Mouse (Mus musculus): Measurements from ENCODE around the gene E2f1. TPM values are rescaled to one million over a fixed set of nuclear protein-coding genes. Genes with fewer than 3 reads are reported as not detected.
A peak's percentile ranks its signal among the peaks of the same experiment; 100 is the strongest.

Gene E2f1
- polyA plus RNA-seq, 1 experiment from 2014 or later, result 8.8 TPM

GRCm38 (mm10) chr2:154566641-154567040 lies 3.1 kb downstream of the E2f1 start:
- no peak overlapping the region for H3K4me2 ChIP-seq (ENCODE audit: low read depth, low read length)
- H3K9ac ChIP-seq (ENCODE audit: low read depth, low read length), result 0 out of 2 replicates have a peak overlapping the region, but pooled peaks have one; percentile 16
- H3K27me3 ChIP-seq (replicated peaks; ENCODE audit: control insufficient read depth, insufficient read depth, low read length), result no peaks in the 10 kb centered on the region
- H3K9me3 ChIP-seq (ENCODE audit: control insufficient read depth, low read length), result no peaks in the 10 kb centered on the region
- H3K36me3 ChIP-seq (ENCODE audit: control insufficient read depth, insufficient read depth, low read length), result peaks cover 26% of the 10 kb centered on the region
- H3K4me3 ChIP-seq (ENCODE audit: low read depth, low read length), result no peak overlapping the region
- ATAC-seq (ENCODE audit: low read depth) (no peak), DNase-seq (ENCODE audit: low spot score) (no peak)
- 41% methylated on average over 8 of the region's 8 CpGs for WGBS
- peak overlapping the region; percentile 28; the same call in 1 of the 2 replicates for H3K27ac ChIP-seq (replicated peaks; ENCODE audit: low read depth, low read length)
- peaks cover 28% of the 10 kb centered on the region for H3K4me1 ChIP-seq (ENCODE audit: control insufficient read depth, insufficient read depth, low read length)

- Histone ChIP-seq H3K27me3 (replicated peaks; ENCODE audit: control insufficient read depth, insufficient read depth, low read length) (no peaks in the 10 kb centered on the region), H3K4me2 (ENCODE audit: low read depth, low read length) (no peak overlapping the region), H3K9me3 (ENCODE audit: control insufficient read depth, low read length) (no peaks in the 10 kb centered on the region), H3K27ac (replicated peaks; ENCODE audit: low read depth, low read length) (no peak overlapping the region; the same call in 1 of the 2 replicates), H3K4me1 (ENCODE audit: control insufficient read depth, insufficient read depth, low read length) (peaks cover 22% of the 10 kb centered on the region), H3K4me3 (ENCODE audit: low read depth, low read length) (no peak overlapping the region), H3K9ac (ENCODE audit: low read depth, low read length) (no peak overlapping the region), H3K36me3 (ENCODE audit: control insufficient read depth, insufficient read depth, low read length) (peaks cover 36% of the 10 kb centered on the region)
- peak; percentile 51 for DNase-seq (ENCODE audit: low spot score)
- no peak for ATAC-seq (ENCODE audit: low read depth)
- WGBS, result 78% methylated on average over 3 of the region's 3 CpGs
Observed at GRCm38 (mm10) chr2:154565562-154565961, 4.1 kb downstream of the E2f1 start.

GRCm38 (mm10) chr2:154563612-154564170 lies 6.0 kb downstream of the E2f1 start:
- no peaks in the 10 kb centered on the region for H3K27me3 ChIP-seq (replicated peaks; ENCODE audit: control insufficient read depth, insufficient read depth, low read length)
- no peak overlapping the region for H3K4me2 ChIP-seq (ENCODE audit: low read depth, low read length)
- H3K9ac ChIP-seq (ENCODE audit: low read depth, low read length), result no peak overlapping the region
- H3K4me1 ChIP-seq (ENCODE audit: control insufficient read depth, insufficient read depth, low read length), result peaks cover 21% of the 10 kb centered on the region
- no peaks in the 10 kb centered on the region for H3K9me3 ChIP-seq (ENCODE audit: control insufficient read depth, low read length)
- H3K36me3 ChIP-seq (ENCODE audit: control insufficient read depth, insufficient read depth, low read length), result peaks cover 40% of the 10 kb centered on the region
- ATAC-seq (ENCODE audit: low read depth), result no peak
- no peak overlapping the region for H3K27ac ChIP-seq (replicated peaks; ENCODE audit: low read depth, low read length)
- H3K4me3 ChIP-seq (ENCODE audit: low read depth, low read length), result no peak overlapping the region
- DNase-seq (ENCODE audit: low spot score), result peak; percentile 43
- 83% methylated on average over 15 of the region's 22 CpGs for WGBS

GRCm38 (mm10) chr2:154558264-154559039 lies 11.2 kb downstream of the E2f1 start, which contains the start of gene Necab3:
Gene Necab3, minus strand, starts transcription at chr2:154558890.
- peak within 1 kb of the TSS; percentile 39; the same call in 1 of the 2 replicates for H3K27ac ChIP-seq (replicated peaks; ENCODE audit: low read depth, low read length)
- no peaks in the 10 kb centered on the region for H3K9me3 ChIP-seq (ENCODE audit: control insufficient read depth, low read length)
- no peaks in the 10 kb centered on the region for H3K27me3 ChIP-seq (replicated peaks; ENCODE audit: control insufficient read depth, insufficient read depth, low read length)
- peak within 1 kb of the TSS; percentile 32 for H3K4me3 ChIP-seq (ENCODE audit: low read depth, low read length)
- DNase-seq (ENCODE audit: low spot score), result peak; percentile 61
- WGBS, result 9% methylated on average over 16 of the region's 34 CpGs
- peak within 1 kb of the TSS; percentile 53 for H3K9ac ChIP-seq (ENCODE audit: low read depth, low read length)
- ATAC-seq (ENCODE audit: low read depth), result peak; percentile 71
- peaks cover 29% of the 10 kb centered on the region for H3K36me3 ChIP-seq (ENCODE audit: control insufficient read depth, insufficient read depth, low read length)
- H3K4me2 ChIP-seq (ENCODE audit: low read depth, low read length), result peak within 1 kb of the TSS; percentile 67
- H3K4me1 ChIP-seq (ENCODE audit: control insufficient read depth, insufficient read depth, low read length), result peaks cover 23% of the 10 kb centered on the region

GRCm38 (mm10) chr2:154557184-154557832 lies 12.4 kb downstream of the E2f1 start:
- Histone ChIP-seq H3K27ac (replicated peaks; ENCODE audit: low read depth, low read length) (no peak overlapping the region), H3K36me3 (ENCODE audit: control insufficient read depth, insufficient read depth, low read length) (peaks cover 18% of the 10 kb centered on the region), H3K9me3 (ENCODE audit: control insufficient read depth, low read length) (no peaks in the 10 kb centered on the region), H3K4me3 (ENCODE audit: low read depth, low read length) (no peak overlapping the region), H3K4me2 (ENCODE audit: low read depth, low read length) (0 out of 2 replicates have a peak overlapping the region, but pooled peaks have one; percentile 8), H3K27me3 (replicated peaks; ENCODE audit: control insufficient read depth, insufficient read depth, low read length) (no peaks in the 10 kb centered on the region), H3K4me1 (ENCODE audit: control insufficient read depth, insufficient read depth, low read length) (peaks cover 24% of the 10 kb centered on the region), H3K9ac (ENCODE audit: low read depth, low read length) (no peak overlapping the region)
- 48% methylated on average over 5 of the region's 5 CpGs for WGBS
- ATAC-seq (ENCODE audit: low read depth) (no peak), DNase-seq (ENCODE audit: low spot score) (no peak)

GRCm38 (mm10) chr2:154555235-154555634 lies 14.5 kb downstream of the E2f1 start:
- H3K27ac ChIP-seq (replicated peaks; ENCODE audit: low read depth, low read length), result no peak overlapping the region
- H3K9ac ChIP-seq (ENCODE audit: low read depth, low read length), result no peak overlapping the region
- WGBS, result 85% methylated on average over 6 of the region's 6 CpGs
- ATAC-seq (ENCODE audit: low read depth) (no peak), DNase-seq (ENCODE audit: low spot score) (no peak)
- no peak overlapping the region for H3K4me3 ChIP-seq (ENCODE audit: low read depth, low read length)
- H3K4me2 ChIP-seq (ENCODE audit: low read depth, low read length), result no peak overlapping the region
- H3K4me1 ChIP-seq (ENCODE audit: control insufficient read depth, insufficient read depth, low read length), result peaks cover 31% of the 10 kb centered on the region
- H3K9me3 ChIP-seq (ENCODE audit: control insufficient read depth, low read length), result no peaks in the 10 kb centered on the region
- H3K36me3 ChIP-seq (ENCODE audit: control insufficient read depth, insufficient read depth, low read length), result 0 out of 2 replicates have a peak, but pooled peaks cover under 1% of the 10 kb centered on the region
- peaks cover 14% of the 10 kb centered on the region for H3K27me3 ChIP-seq (replicated peaks; ENCODE audit: control insufficient read depth, insufficient read depth, low read length)

- DNase-seq (ENCODE audit: low spot score) (peak; percentile 82), ATAC-seq (ENCODE audit: low read depth) (peak; percentile 48)
- H3K27me3 ChIP-seq (replicated peaks; ENCODE audit: control insufficient read depth, insufficient read depth, low read length), result peaks cover 16% of the 10 kb centered on the region
- 38% methylated on average over 24 of the region's 27 CpGs for WGBS
- peaks cover 32% of the 10 kb centered on the region for H3K4me1 ChIP-seq (ENCODE audit: control insufficient read depth, insufficient read depth, low read length)
- H3K9me3 ChIP-seq (ENCODE audit: control insufficient read depth, low read length), result no peaks in the 10 kb centered on the region
- H3K27ac ChIP-seq (replicated peaks; ENCODE audit: low read depth, low read length), result no peak overlapping the region
- peak overlapping the region; percentile 10; the same call in 1 of the 2 replicates for H3K9ac ChIP-seq (ENCODE audit: low read depth, low read length)
- no peaks in the 10 kb centered on the region for H3K36me3 ChIP-seq (ENCODE audit: control insufficient read depth, insufficient read depth, low read length)
- H3K4me3 ChIP-seq (ENCODE audit: low read depth, low read length), result peak overlapping the region; percentile 11; the same call in 1 of the 2 replicates
- peak overlapping the region; percentile 30 for H3K4me2 ChIP-seq (ENCODE audit: low read depth, low read length)
Observed at GRCm38 (mm10) chr2:154552424-154552907, 17.2 kb downstream of the E2f1 start.

GRCm38 (mm10) chr2:154551927-154552326 lies 17.8 kb downstream of the E2f1 start:
- ATAC-seq (ENCODE audit: low read depth), result peak; percentile 13
- H3K9ac ChIP-seq (ENCODE audit: low read depth, low read length), result peak overlapping the region; percentile 10; the same call in 1 of the 2 replicates

More at GRCm38 (mm10) chr2:154551927-154552326, 17.8 kb downstream of the E2f1 start:
- Histone ChIP-seq H3K4me2 (ENCODE audit: low read depth, low read length) (peak overlapping the region; percentile 30), H3K9me3 (ENCODE audit: control insufficient read depth, low read length) (no peaks in the 10 kb centered on the region), H3K4me3 (ENCODE audit: low read depth, low read length) (peak overlapping the region; percentile 11; the same call in 1 of the 2 replicates), H3K4me1 (ENCODE audit: control insufficient read depth, insufficient read depth, low read length) (peaks cover 26% of the 10 kb centered on the region), H3K27ac (replicated peaks; ENCODE audit: low read depth, low read length) (no peak overlapping the region), H3K27me3 (replicated peaks; ENCODE audit: control insufficient read depth, insufficient read depth, low read length) (peaks cover 16% of the 10 kb centered on the region), H3K36me3 (ENCODE audit: control insufficient read depth, insufficient read depth, low read length) (no peaks in the 10 kb centered on the region)
- no peak for DNase-seq (ENCODE audit: low spot score)
- 32% methylated on average over 20 of the region's 21 CpGs for WGBS

All from embryonic facial prominence, embryonic 14.5 days (tissue).